Mouse (Mus musculus) liver, embryonic 13.5 days (tissue): ENCODE results near the gene Prdx3. TPM values are rescaled to one million over a fixed set of nuclear protein-coding genes. Genes with fewer than 3 reads are reported as not detected.
A peak's percentile ranks its signal among the peaks of the same experiment; 100 is the strongest.

Experiments
- ATAC-seq: fragments of 200-750 bp; cut with Nextera tagmentation; 2 replicates; pipeline ENCODE4 v1.8.0; 2017; ENCODE audit warnings: low read depth, mild to moderate bottlenecking, moderate number of reproducible peaks, moderate library complexity
- DNase-seq: peaks from one replicate; pipeline ENCODE4 v3.0.0; 2022
- H3K27ac ChIP-seq: fragments of 300-500 bp; sonication (generic); 2 replicates; pipeline ENCODE4 v1.5.1; 2015; ENCODE audit warnings: moderate library complexity, mild to moderate bottlenecking, inconsistent platforms
- H3K27me3 ChIP-seq: fragments of 300-500 bp; sonication (generic); 2 replicates; pipeline ENCODE4 v1.6.1; 2015; ENCODE audit warnings: mild to moderate bottlenecking, inconsistent platforms
- H3K36me3 ChIP-seq: fragments of 300-500 bp; sonication (generic); 2 replicates; pipeline ENCODE4 v1.6.1; 2015; ENCODE audit warnings: mild to moderate bottlenecking, inconsistent platforms
- H3K4me1 ChIP-seq: fragments of 300-500 bp; sonication (generic); replicated peaks from 2 replicates; pipeline ENCODE4 v1.6.1; 2015; ENCODE audit warnings: inconsistent platforms
- H3K4me2 ChIP-seq: fragments of 300-500 bp; sonication (generic); 2 replicates; pipeline ENCODE4 v1.6.1; 2015; ENCODE audit warnings: inconsistent platforms, mild to moderate bottlenecking, moderate library complexity
- H3K4me3 ChIP-seq: fragments of 300-500 bp; sonication (generic); replicated peaks from 2 replicates; pipeline ENCODE4 v1.5.1; 2015; ENCODE audit warnings: mild to moderate bottlenecking, inconsistent platforms
- H3K9ac ChIP-seq: fragments of 300-500 bp; sonication (generic); 2 replicates; pipeline ENCODE4 v1.6.1; 2015; ENCODE audit warnings: mild to moderate bottlenecking, inconsistent platforms
- H3K9me3 ChIP-seq: fragments of 300-500 bp; sonication (generic); replicated peaks from 2 replicates; pipeline ENCODE4 v1.6.1; 2016; ENCODE audit warnings: inconsistent platforms
- WGBS: fragments of 180-500 bp; shearing (Covaris S2); methylation state at CpG from one replicate; pipeline ENCODE4 v1.1.7; 2015; ENCODE audit not compliant: insufficient replicate concordance; 5-methylcytosine and 5-hydroxymethylcytosine counted together
- polyA plus RNA-seq: library from polyadenylated mRNA; unstranded; fragments of >200 nt; fragmentation: Nextera tagmentation; extraction: Ambion mirVana; gene quantifications from 2 replicates; pipeline ENCODE4 v1.2.1, GENCODE M21; 2015

The Prdx3 gene
- 405 and 440 TPM in 2 replicates for polyA plus RNA-seq

GRCm38 (mm10) chr19:60874064-60874694, at the start of gene Prdx3:
Gene Prdx3 (minus strand): TSS chr19:60874556.
- Histone ChIP-seq H3K9me3 (no peaks in the 10 kb centered on the region), H3K9ac (peak within 1 kb of the TSS; percentile 97), H3K4me1 (peaks cover 47% of the 10 kb centered on the region), H3K4me3 (peak within 1 kb of the TSS; percentile 93), H3K4me2 (peak within 1 kb of the TSS; percentile 74), H3K27ac (peak within 1 kb of the TSS; percentile 94), H3K27me3 (no peaks in the 10 kb centered on the region), H3K36me3 (peaks cover 27% of the 10 kb centered on the region)
- DNase-seq (peak; percentile 99), ATAC-seq (peak; percentile 92)
- under 1% methylated on average over 28 of the region's 28 CpGs for WGBS

DNA sequence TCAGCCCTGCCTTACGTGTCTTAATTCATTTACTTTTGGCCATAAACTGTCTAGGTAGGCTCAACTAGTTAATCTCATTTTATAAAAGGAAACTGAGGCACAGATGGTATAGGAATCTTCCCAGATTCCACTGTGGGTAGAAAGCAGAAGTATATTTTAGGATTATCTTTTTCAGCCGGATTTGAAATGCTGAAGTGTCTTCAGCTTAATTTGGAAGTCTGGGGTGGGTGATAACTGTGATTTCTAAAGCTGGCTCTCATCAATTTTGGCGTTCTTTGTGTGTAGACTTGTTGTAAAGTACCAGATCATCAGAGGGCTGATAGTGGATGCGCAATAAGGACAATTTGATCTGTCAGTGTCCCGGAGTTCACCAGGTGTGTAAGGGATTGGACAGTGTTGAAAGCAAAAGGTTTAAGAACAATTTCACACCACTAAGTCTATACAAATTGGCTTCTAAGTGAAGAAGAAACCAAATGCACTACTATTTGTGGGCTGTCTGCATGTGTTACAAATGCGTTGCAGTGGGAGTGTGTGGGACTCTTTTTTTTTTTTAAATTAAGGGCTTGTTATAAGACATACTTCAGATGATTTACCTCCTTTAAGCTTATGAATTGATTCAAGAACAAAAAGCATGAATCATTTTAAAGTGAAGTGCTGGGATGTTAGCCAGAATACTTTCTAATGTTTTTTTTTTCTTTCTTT, 42.7 kb upstream of the Prdx3 start:
- ATAC-seq (no peak), DNase-seq (no peak)
- Histone ChIP-seq H3K27ac (no peak overlapping the region), H3K4me1 (peaks cover 11% of the 10 kb centered on the region), H3K4me3 (no peak overlapping the region), H3K9ac (no peak overlapping the region), H3K36me3 (no peaks in the 10 kb centered on the region), H3K4me2 (no peak overlapping the region), H3K9me3 (no peaks in the 10 kb centered on the region), H3K27me3 (no peaks in the 10 kb centered on the region)
- 61% methylated on average over 6 of the region's 6 CpGs for WGBS

- ATAC-seq (no peak), DNase-seq (no peak)
- no peaks in the 10 kb centered on the region for H3K36me3 ChIP-seq
- H3K27ac ChIP-seq = no peak overlapping the region
- no peak overlapping the region for H3K4me2 ChIP-seq
- peaks cover 11% of the 10 kb centered on the region for H3K4me1 ChIP-seq
- 17% methylated on average over 3 of the region's 3 CpGs for WGBS
- H3K9ac ChIP-seq = no peak overlapping the region
- no peak overlapping the region for H3K4me3 ChIP-seq
- H3K27me3 ChIP-seq = no peaks in the 10 kb centered on the region
- H3K9me3 ChIP-seq = no peaks in the 10 kb centered on the region
Measured at GRCm38 (mm10) chr19:60915862-60916261, 41.5 kb upstream of the Prdx3 start.

GRCm38 (mm10) chr19:60915236-60915635, 40.9 kb upstream of the Prdx3 start:
- H3K27ac ChIP-seq = no peak overlapping the region
- WGBS = 48% methylated on average over 4 of the region's 4 CpGs
- DNase-seq (no peak), ATAC-seq (no peak)
- no peak overlapping the region for H3K4me3 ChIP-seq
- H3K36me3 ChIP-seq = no peaks in the 10 kb centered on the region
- H3K4me2 ChIP-seq = no peak overlapping the region
- H3K27me3 ChIP-seq = no peaks in the 10 kb centered on the region
- H3K4me1 ChIP-seq = peaks cover 11% of the 10 kb centered on the region
- no peak overlapping the region for H3K9ac ChIP-seq
- H3K9me3 ChIP-seq = no peaks in the 10 kb centered on the region

GRCm38 (mm10) chr19:60911653-60912052, 37.3 kb upstream of the Prdx3 start:
- no peak overlapping the region for H3K4me3 ChIP-seq
- H3K4me1 ChIP-seq = peaks cover 11% of the 10 kb centered on the region
- WGBS = 54% methylated on average over 2 of the region's 2 CpGs
- no peak overlapping the region for H3K9ac ChIP-seq
- no peak overlapping the region for H3K4me2 ChIP-seq
- ATAC-seq (no peak), DNase-seq (no peak)
- H3K9me3 ChIP-seq = no peaks in the 10 kb centered on the region
- no peaks in the 10 kb centered on the region for H3K36me3 ChIP-seq
- H3K27ac ChIP-seq = no peak overlapping the region
- no peaks in the 10 kb centered on the region for H3K27me3 ChIP-seq

GRCm38 (mm10) chr19:60910304-60910703, 35.9 kb upstream of the Prdx3 start:
- Histone ChIP-seq H3K4me1 (peaks cover 5% of the 10 kb centered on the region), H3K4me3 (no peak overlapping the region), H3K4me2 (no peak overlapping the region), H3K27ac (no peak overlapping the region), H3K9ac (no peak overlapping the region), H3K36me3 (no peaks in the 10 kb centered on the region), H3K27me3 (no peaks in the 10 kb centered on the region), H3K9me3 (no peaks in the 10 kb centered on the region)
- ATAC-seq (no peak), DNase-seq (no peak)

DNA sequence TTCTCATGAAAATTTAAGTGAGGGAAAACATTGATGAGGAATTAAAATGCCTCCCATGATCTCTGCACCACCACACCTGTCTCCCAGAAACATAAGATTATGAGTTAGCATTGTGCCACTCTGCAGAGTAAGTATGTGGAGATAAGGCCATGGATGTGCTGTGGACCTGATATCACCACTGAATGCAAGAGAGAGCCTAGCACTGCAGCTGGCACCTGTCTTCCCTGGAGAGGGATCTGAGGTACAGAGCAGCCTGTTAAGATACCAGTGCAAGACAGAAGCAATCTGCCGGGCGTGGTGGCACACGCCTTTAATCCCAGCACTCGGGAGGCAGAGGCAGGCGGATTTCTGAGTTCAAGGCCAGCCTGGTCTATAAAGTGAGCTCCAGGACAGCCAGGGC, 31.1 kb upstream of the Prdx3 start:
- H3K4me1 ChIP-seq = 0 out of 2 replicates have a peak, but pooled peaks cover 4% of the 10 kb centered on the region
- no peaks in the 10 kb centered on the region for H3K9me3 ChIP-seq
- DNase-seq (no peak), ATAC-seq (peak; percentile 29; the same call in 1 of the 2 replicates)
- no peaks in the 10 kb centered on the region for H3K27me3 ChIP-seq
- no peak overlapping the region for H3K9ac ChIP-seq
- no peaks in the 10 kb centered on the region for H3K36me3 ChIP-seq
- 70% methylated on average over 5 of the region's 5 CpGs for WGBS
- H3K27ac ChIP-seq = no peak overlapping the region
- H3K4me2 ChIP-seq = no peak overlapping the region
- no peak overlapping the region for H3K4me3 ChIP-seq

DNA sequence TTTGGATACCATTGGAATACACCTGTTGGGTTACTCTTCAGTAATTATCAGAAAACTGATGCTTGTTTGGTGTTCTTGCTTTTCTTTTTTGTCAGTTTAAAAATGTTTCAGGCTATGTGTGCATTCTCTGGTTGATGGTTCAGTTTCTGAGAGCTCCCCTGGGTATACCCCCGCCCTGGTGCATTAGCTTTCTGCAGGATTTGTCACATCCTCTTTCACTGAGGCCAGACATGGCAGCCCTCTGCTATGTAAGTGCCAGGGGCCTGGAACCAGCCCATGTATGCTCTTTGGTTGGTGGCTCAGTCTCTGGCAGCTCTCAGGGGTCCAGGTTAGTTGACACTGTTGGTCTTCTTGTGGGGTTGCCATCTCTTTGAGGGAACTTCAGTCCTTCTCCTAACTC, 29.6 kb upstream of the Prdx3 start:
- no peak overlapping the region for H3K4me2 ChIP-seq
- no peak overlapping the region for H3K4me3 ChIP-seq
- 54% methylated on average over 1 of the region's 1 CpGs for WGBS
- no peaks in the 10 kb centered on the region for H3K36me3 ChIP-seq
- ATAC-seq (no peak), DNase-seq (no peak)
- 0 out of 2 replicates have a peak, but pooled peaks cover 4% of the 10 kb centered on the region for H3K4me1 ChIP-seq
- H3K9me3 ChIP-seq = no peaks in the 10 kb centered on the region
- no peak overlapping the region for H3K9ac ChIP-seq
- no peak overlapping the region for H3K27ac ChIP-seq
- H3K27me3 ChIP-seq = no peaks in the 10 kb centered on the region

DNA sequence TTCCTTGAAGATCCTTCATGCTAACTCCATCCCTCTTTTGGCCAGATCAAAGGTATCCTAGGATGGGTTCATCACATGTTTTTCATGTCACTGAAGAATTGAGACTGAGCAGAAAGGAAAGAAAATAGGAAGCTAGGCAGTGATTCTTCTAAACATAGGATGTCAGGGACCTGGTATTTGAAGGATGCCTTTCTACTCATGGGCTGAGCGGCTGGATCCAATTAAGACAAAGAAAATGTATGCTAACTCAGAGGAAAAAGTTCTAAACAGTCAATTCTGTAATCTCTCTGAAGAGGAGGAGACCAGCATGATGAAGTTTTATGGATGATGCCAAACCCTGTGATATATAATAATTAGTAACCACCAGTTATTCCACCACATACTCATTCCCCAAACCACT, 28.8 kb upstream of the Prdx3 start:
- WGBS = 52% methylated on average over 1 of the region's 1 CpGs
- Histone ChIP-seq H3K27ac (no peak overlapping the region), H3K36me3 (no peaks in the 10 kb centered on the region), H3K9me3 (no peaks in the 10 kb centered on the region), H3K9ac (no peak overlapping the region), H3K4me3 (no peak overlapping the region), H3K4me1 (0 out of 2 replicates have a peak, but pooled peaks cover 4% of the 10 kb centered on the region), H3K4me2 (no peak overlapping the region), H3K27me3 (no peaks in the 10 kb centered on the region)
- ATAC-seq (no peak), DNase-seq (no peak)

GRCm38 (mm10) chr19:60895251-60895880, 21.0 kb upstream of the Prdx3 start:
- H3K36me3 ChIP-seq = no peaks in the 10 kb centered on the region
- ATAC-seq (no peak), DNase-seq (no peak)
- no peak overlapping the region for H3K27ac ChIP-seq
- H3K4me1 ChIP-seq = peaks cover 18% of the 10 kb centered on the region
- peaks cover 8% of the 10 kb centered on the region; the same call in 1 of the 2 replicates for H3K27me3 ChIP-seq
- H3K9me3 ChIP-seq = no peaks in the 10 kb centered on the region
- no peak overlapping the region for H3K4me2 ChIP-seq
- no peak overlapping the region for H3K4me3 ChIP-seq
- H3K9ac ChIP-seq = no peak overlapping the region
- 36% methylated on average over 3 of the region's 3 CpGs for WGBS

DNA sequence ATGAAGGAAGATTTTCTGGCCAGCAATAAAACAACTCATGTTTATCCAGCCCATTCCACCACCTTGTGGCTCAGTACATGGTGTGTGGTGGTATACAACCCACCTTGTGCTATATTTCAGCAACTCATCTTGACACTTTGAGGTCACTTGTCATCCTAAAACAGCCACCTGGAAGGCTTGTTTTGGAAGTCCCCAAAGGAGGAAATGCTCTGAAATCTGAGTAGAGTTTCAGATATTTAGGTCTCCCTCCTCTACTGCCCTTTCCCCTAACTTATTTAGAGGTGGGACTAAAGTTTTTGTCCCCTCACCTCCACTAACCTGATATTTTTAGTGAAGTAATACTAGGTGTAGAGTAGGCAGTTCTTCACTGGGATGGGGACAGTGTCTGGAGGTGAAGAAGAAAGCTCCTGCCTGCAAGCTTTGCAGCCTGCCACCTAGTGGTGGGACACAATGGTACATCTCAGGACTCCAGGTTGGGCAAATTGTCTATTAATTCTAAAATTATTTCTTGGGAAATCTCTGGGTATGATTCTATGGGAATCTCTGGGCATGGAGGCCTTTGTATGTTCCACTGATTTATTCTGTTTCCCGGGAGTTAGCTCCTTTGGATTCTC, 17.7 kb upstream of the Prdx3 start:
- no peak overlapping the region for H3K27ac ChIP-seq
- H3K4me1 ChIP-seq = peaks cover 44% of the 10 kb centered on the region
- peaks cover 8% of the 10 kb centered on the region; the same call in 1 of the 2 replicates for H3K27me3 ChIP-seq
- ATAC-seq (no peak), DNase-seq (peak; percentile 60)
- H3K9ac ChIP-seq = no peak overlapping the region
- H3K4me2 ChIP-seq = peak overlapping the region; percentile 99
- no peaks in the 10 kb centered on the region for H3K9me3 ChIP-seq
- H3K4me3 ChIP-seq = peak overlapping the region; percentile 89
- no peaks in the 10 kb centered on the region for H3K36me3 ChIP-seq
- WGBS = 15% methylated on average over 1 of the region's 1 CpGs
